Mouse (Mus musculus) liver, postnatal 0 days (tissue): ENCODE measurements at regions not wholly inside any gene's neighbourhood (a gene's known extent, or its start where the extent isn't known, plus 50 kb on each side); places are given as distances from the start of the nearest gene placed in this dataset.
"Not testable (repeated sequence)": the region's sequence is repeated elsewhere in the genome, so short reads cannot be mapped to it uniquely, and the experiment has no call there.

Experiments used
- ATAC-seq: fragments of 200-750 bp; cut with Nextera tagmentation; 2 replicates; pipeline ENCODE4 v1.8.0; 2017; ENCODE audit warnings: mild to moderate bottlenecking, moderate library complexity
- DNase-seq: peaks from one replicate; pipeline ENCODE4 v3.0.0-alpha.2; 2016
- H3K27ac ChIP-seq: fragments of 300-500 bp; sonication (generic); 2 replicates; pipeline ENCODE4 v1.5.1; 2014; ENCODE audit warnings: antibody characterized with exemption, moderate library complexity, mild to moderate bottlenecking, low read depth
- H3K27me3 ChIP-seq: fragments of 300-500 bp; sonication (generic); 2 replicates; pipeline ENCODE4 v1.6.1; 2014; ENCODE audit warnings: low read length, control low read depth, mixed read lengths; ENCODE audit not compliant: insufficient read depth
- H3K36me3 ChIP-seq: fragments of 300-500 bp; sonication (generic); replicated peaks from 2 replicates; pipeline ENCODE4 v1.6.1; 2014; ENCODE audit warnings: mild to moderate bottlenecking, control low read depth, low read length, moderate library complexity, mixed read lengths; ENCODE audit not compliant: insufficient read depth
- H3K4me1 ChIP-seq: fragments of 300-500 bp; sonication (generic); 2 replicates; pipeline ENCODE4 v1.6.1; 2014; ENCODE audit warnings: antibody characterized with exemption, mild to moderate bottlenecking, control low read depth; ENCODE audit not compliant: insufficient read depth
- H3K4me2 ChIP-seq: fragments of 300-500 bp; sonication (generic); 2 replicates; pipeline ENCODE4 v1.6.1; 2014; ENCODE audit warnings: low read depth, mild to moderate bottlenecking, low read length, moderate library complexity, mixed read lengths
- H3K4me3 ChIP-seq: fragments of 300-500 bp; sonication (generic); 2 replicates; pipeline ENCODE4 v1.5.1; 2014; ENCODE audit warnings: low read depth, low read length
- H3K9ac ChIP-seq: fragments of 300-500 bp; sonication (generic); replicated peaks from 2 replicates; pipeline ENCODE4 v1.6.1; 2014; ENCODE audit warnings: mild to moderate bottlenecking, moderate library complexity
- H3K9me3 ChIP-seq: fragments of 300-500 bp; sonication (generic); 2 replicates; pipeline ENCODE4 v1.6.1; 2016; ENCODE audit warnings: mild to moderate bottlenecking, control low read depth, low read length, mixed read lengths
- CTCF ChIP-seq: sonication (generic); IDR thresholded peaks from 2 replicates; pipeline ENCODE4 v1.5.1; 2016; ENCODE audit warnings: antibody characterized with exemption, low read depth
- EP300 ChIP-seq: IDR thresholded peaks from 2 replicates; pipeline ENCODE4 v1.6.1; 2016; ENCODE audit warnings: antibody characterized with exemption, low read depth, mild to moderate bottlenecking
- WGBS: fragments of 180-500 bp; shearing (Covaris S2); extraction: QIAGEN DNeasy Blood & Tissue Kit; methylation state at CpG from one replicate; pipeline ENCODE4 v1.1.7; 2014; ENCODE audit not compliant: insufficient replicate concordance; 5-methylcytosine and 5-hydroxymethylcytosine counted together

DNA sequence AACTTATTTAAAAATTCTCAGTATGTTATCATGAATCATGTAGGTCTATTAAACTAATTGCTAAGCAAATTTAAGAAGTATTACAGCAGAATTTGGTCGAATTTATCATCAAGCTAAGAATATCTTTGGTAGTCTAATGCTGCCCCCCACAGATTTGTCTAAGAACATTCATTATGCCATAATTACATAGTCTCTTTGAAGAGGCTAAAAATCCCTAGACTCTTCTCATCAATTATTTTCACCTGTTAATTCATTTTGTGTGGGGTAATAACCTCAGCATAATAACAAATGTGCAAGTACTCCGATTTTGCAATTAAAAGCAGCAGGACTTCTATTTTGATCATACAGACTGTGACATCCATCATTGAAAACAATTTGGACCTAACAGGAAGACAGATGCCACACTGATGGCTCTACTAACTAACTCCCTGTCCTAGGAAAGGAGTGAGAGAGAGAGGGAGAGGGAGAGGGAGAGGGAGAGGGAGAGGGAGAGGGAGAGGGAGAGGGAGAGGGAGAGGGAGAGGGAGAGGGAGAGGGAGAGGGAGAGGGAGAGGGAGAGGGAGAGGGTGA, 189.2 kb upstream of the 1700008P02Rik start:
- ATAC-seq (no peak), DNase-seq (no peak)
- no peaks in the 10 kb centered on the region for H3K4me1 ChIP-seq
- 41% methylated on average over 2 of the region's 2 CpGs for WGBS
- no peaks in the 10 kb centered on the region for H3K36me3 ChIP-seq
- H3K4me2 ChIP-seq = no peak overlapping the region
- H3K9me3 ChIP-seq = no peaks in the 10 kb centered on the region
- H3K27me3 ChIP-seq = no peaks in the 10 kb centered on the region
- no peak overlapping the region for H3K27ac ChIP-seq
- H3K9ac ChIP-seq = no peak overlapping the region
- no peak overlapping the region for H3K4me3 ChIP-seq
- no peak for TF ChIP-seq CTCF
- no peak for TF ChIP-seq EP300

DNA sequence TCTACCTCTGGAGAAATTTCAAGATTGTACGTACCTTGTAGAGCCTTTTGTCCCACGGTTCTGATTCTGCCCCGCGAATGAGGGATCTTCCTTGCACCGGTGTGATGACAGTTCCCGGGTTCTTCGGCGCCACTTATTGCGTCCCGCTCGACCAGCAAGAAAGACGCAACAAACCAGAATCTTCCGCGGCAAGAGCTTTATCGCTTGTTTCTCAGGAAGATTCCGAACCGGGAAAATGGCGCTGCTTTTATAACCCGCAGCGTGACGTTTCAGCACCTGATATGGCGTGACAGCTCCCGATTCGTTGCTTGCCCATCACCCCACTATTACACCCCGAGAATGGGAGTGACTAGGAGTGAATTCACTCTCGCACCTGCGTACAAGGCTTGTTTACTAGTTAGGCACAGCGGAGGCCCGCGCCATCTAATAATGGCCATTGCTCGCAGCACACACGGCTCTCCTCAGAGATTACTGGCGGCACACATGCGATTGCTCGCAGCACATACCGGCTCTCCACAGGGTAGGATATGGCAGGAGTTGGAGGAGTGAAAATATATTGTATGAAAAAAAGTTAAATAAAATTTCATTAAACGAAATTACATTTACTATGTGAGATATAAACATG, 180.0 kb upstream of the 1700008P02Rik start:
- not testable (repeated sequence) for H3K27ac ChIP-seq, H3K4me3 ChIP-seq, H3K4me2 ChIP-seq, DNase-seq, H3K9me3 ChIP-seq, H3K27me3 ChIP-seq, H3K36me3 ChIP-seq, H3K4me1 ChIP-seq, ATAC-seq, H3K9ac ChIP-seq
- 91% methylated on average over 31 of the region's 37 CpGs for WGBS

DNA sequence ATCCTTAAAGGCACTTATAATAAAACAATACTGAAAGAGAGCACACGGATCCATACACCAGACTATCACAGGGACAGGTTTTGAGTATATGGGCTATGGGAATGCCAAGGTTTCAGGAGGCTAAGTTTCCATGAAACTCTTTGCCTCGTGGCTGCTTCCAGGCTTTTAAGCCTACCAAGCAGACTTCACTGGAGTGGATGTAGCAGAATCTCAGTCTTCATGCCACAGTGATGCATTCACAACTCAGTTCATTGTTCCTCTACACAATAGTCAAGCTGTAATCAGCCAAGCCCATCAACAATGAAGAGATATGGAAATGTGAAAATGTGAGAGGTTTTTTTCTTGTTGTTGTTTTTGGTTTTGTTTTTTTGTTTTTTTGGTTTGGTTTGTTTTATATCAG, 148.3 kb upstream of the 1700008P02Rik start:
- Histone ChIP-seq H3K27me3 (no peaks in the 10 kb centered on the region), H3K4me3 (no peak overlapping the region), H3K4me1 (no peaks in the 10 kb centered on the region), H3K36me3 (no peaks in the 10 kb centered on the region), H3K9ac (no peak overlapping the region), H3K9me3 (no peaks in the 10 kb centered on the region), H3K27ac (no peak overlapping the region), H3K4me2 (no peak overlapping the region)
- WGBS = 52% methylated on average over 2 of the region's 2 CpGs
- no peak for TF ChIP-seq CTCF
- DNase-seq (no peak), ATAC-seq (no peak)

DNA sequence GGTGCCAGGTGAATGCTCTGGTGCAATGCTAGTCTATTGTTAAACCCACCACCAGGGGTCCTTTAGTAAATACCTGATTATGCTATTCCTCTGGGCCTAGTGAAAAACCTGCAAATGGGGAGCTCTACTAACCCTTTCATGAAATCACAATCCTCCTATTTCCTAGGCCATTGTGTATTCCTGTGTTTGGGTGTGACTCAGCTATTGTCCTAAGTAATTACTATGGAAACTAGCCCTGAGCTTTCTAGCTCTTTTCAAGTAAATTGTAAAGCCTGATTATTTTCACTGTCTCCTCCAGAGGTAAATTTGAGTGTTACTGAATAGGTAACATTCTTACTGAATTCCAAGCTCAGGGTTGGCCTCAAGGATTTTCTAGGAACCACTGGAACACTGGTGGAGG, 147.8 kb upstream of the 1700008P02Rik start:
- H3K4me3 ChIP-seq, H3K9me3 ChIP-seq, H3K4me2 ChIP-seq, DNase-seq, H3K27me3 ChIP-seq, H3K4me1 ChIP-seq, H3K27ac ChIP-seq, H3K9ac ChIP-seq, ATAC-seq, H3K36me3 ChIP-seq: not testable (repeated sequence)

DNA sequence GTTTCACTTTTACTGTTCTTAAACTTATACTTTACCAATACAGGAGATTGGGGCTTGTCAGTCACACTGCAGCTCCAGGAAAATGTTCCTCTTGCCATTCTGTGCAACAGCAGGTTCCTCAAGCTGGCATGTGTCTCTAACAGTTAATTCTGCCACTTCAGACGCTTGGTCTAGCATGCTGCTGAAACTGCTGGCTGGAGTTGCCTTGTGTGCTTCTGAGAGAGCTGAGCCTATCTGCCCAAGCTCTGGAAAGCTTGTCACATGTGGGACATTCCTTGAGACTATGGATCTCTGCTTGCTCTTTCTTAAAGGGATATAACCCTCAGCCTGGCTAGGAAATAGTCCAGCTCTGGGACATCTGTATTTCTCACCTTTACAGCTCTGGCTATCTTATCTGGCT, 138.9 kb upstream of the 1700008P02Rik start:
- ATAC-seq (no peak), DNase-seq (no peak)
- WGBS = 55% methylated on average over 1 of the region's 1 CpGs
- Histone ChIP-seq H3K4me2 (no peak overlapping the region), H3K27me3 (no peaks in the 10 kb centered on the region), H3K9me3 (no peaks in the 10 kb centered on the region), H3K27ac (no peak overlapping the region), H3K4me3 (no peak overlapping the region), H3K4me1 (no peaks in the 10 kb centered on the region), H3K9ac (no peak overlapping the region), H3K36me3 (no peaks in the 10 kb centered on the region)
- TF ChIP-seq EP300 = no peak
- no peak for TF ChIP-seq CTCF

DNA sequence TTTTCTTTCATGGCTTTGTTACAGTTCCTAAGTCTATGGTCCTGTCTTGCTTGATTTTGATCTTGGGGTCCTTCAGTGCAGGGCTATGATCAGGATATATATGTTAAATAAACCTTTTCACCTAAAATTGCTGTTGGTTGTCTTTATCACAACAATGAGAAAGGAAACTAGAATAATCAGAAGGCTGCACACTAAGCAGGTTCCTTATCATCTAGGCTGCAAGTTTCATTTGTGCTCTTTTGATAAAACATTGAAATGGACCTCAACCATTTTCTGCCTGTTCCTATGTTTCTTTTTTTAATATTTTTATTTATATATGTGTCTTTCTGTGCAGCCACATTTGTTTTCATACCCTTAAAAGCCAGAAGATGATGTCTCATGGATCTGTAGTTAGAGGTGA, 137.3 kb upstream of the 1700008P02Rik start:
- H3K9me3 ChIP-seq = no peaks in the 10 kb centered on the region

DNA sequence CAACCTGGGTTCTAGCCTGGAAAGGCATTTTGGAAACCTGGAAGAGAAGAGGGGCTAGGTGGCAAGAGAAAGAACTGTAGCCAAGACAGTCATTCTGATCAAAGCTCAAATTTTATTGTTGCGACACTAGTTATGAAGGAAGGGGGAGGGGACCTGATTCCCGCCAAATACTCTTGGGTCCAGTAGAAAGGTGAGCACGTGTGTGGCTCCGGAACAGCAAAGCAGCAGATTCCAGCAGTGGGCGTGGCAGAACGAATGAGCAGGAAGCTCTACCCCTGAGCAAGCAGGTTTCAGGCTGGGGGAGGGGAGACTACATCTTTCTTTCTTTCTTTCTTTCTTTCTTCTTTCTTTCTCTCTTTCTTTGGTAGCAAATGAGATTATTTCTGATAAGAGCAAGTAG, 130.5 kb upstream of the 1700008P02Rik start:
- not testable (repeated sequence) for H3K4me2 ChIP-seq, DNase-seq, H3K4me3 ChIP-seq, H3K36me3 ChIP-seq, ATAC-seq, H3K9ac ChIP-seq, H3K4me1 ChIP-seq, H3K9me3 ChIP-seq, H3K27me3 ChIP-seq, H3K27ac ChIP-seq
- 69% methylated on average over 6 of the region's 6 CpGs for WGBS

More for the DNA sequence above, 137.3 kb upstream of the 1700008P02Rik start:
- no peak for ATAC-seq
- Histone ChIP-seq H3K4me1 (no peaks in the 10 kb centered on the region), H3K27me3 (no peaks in the 10 kb centered on the region), H3K27ac (no peak overlapping the region), H3K36me3 (no peaks in the 10 kb centered on the region), H3K4me3 (no peak overlapping the region), H3K9ac (no peak overlapping the region), H3K4me2 (no peak overlapping the region)
- no peak for DNase-seq
- TF ChIP-seq CTCF (no peak), EP300 (no peak)
